Mouse (Mus musculus) lung, embryonic 16.5 days (tissue): ENCODE measurements around the gene Ndufv2. TPM values are rescaled to one million over a fixed set of nuclear protein-coding genes. Genes with fewer than 3 reads are reported as not detected.

ENCODE experiments used
- ATAC-seq: fragments of 200-750 bp; cut with Nextera tagmentation; 2 replicates; pipeline ENCODE4 v1.8.0; 2017; ENCODE audit warnings: low read depth, mild to moderate bottlenecking, moderate library complexity
- H3K27ac ChIP-seq: fragments of 300-500 bp; sonication (generic); 2 replicates; pipeline ENCODE4 v1.5.1; 2014; ENCODE audit warnings: mild to moderate bottlenecking, control low read depth, low read length
- H3K27me3 ChIP-seq: fragments of 300-500 bp; sonication (generic); 2 replicates; pipeline ENCODE4 v1.6.1; 2014; ENCODE audit warnings: low read depth, low read length, mixed read lengths; ENCODE audit not compliant: control insufficient read depth, insufficient read depth
- H3K36me3 ChIP-seq: fragments of 300-500 bp; sonication (generic); 2 replicates; pipeline ENCODE4 v1.6.1; 2014; ENCODE audit warnings: low read length; ENCODE audit not compliant: control insufficient read depth, insufficient read depth
- H3K4me1 ChIP-seq: fragments of 300-500 bp; sonication (generic); replicated peaks from 2 replicates; pipeline ENCODE4 v1.6.1; 2014; ENCODE audit warnings: low read length, mixed read lengths; ENCODE audit not compliant: control insufficient read depth, insufficient read depth
- H3K4me2 ChIP-seq: fragments of 300-500 bp; sonication (generic); 2 replicates; pipeline ENCODE4 v1.6.1; 2014; ENCODE audit warnings: low read depth, low read length, control low read depth
- H3K4me3 ChIP-seq: fragments of 300-500 bp; sonication (generic); 2 replicates; pipeline ENCODE4 v1.5.1; 2014; ENCODE audit warnings: mild to moderate bottlenecking, low read length, control low read depth
- H3K9ac ChIP-seq: fragments of 300-500 bp; sonication (generic); 2 replicates; pipeline ENCODE4 v1.6.1; 2014; ENCODE audit warnings: low read length, control low read depth
- H3K9me3 ChIP-seq: fragments of 300-500 bp; sonication (generic); 2 replicates; pipeline ENCODE4 v1.6.1; 2016; ENCODE audit warnings: low read length; ENCODE audit not compliant: control insufficient read depth
- WGBS: fragments of 180-500 bp; shearing (Covaris S2); extraction: QIAGEN DNeasy Blood & Tissue Kit; methylation state at CpG from one replicate; pipeline ENCODE4 v1.1.7; 2014; 5-methylcytosine and 5-hydroxymethylcytosine counted together
- polyA plus RNA-seq: library from polyadenylated mRNA; unstranded; fragments of >200 nt; fragmentation: Nextera tagmentation; extraction: Ambion mirVana; gene quantifications from 2 replicates; pipeline ENCODE4 v1.2.1, GENCODE M21; 2015

The Ndufv2 gene
- polyA plus RNA-seq, 1 experiment from 2014 or later: 298 TPM

DNA sequence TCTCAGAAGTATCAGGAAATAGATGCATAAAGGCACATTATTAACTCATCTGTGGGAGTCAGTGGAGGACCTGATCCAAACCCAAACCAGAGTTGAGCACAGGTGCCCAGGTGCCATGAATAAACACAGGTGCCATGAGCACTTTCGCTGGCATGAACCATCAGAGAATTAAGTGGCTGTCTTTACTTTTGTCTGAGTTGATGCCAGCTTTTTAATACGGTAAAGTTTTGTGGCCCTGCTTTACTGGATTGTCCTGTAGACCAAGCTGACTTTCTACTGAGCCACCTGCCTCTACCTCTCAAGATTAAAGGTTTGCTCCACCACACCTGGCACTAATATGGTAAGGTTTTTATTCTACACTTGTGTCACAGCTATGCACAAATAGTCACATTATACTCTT lies 9.3 kb downstream of the Ndufv2 start:
- Histone ChIP-seq H3K9me3 (no peaks in the 10 kb centered on the region), H3K36me3 (peaks cover 14% of the 10 kb centered on the region), H3K27ac (no peak overlapping the region), H3K27me3 (no peaks in the 10 kb centered on the region), H3K4me3 (no peak overlapping the region), H3K9ac (no peak overlapping the region), H3K4me1 (no peaks in the 10 kb centered on the region), H3K4me2 (no peak overlapping the region)
- 90% methylated on average over 2 of the region's 2 CpGs for WGBS
- no peak for ATAC-seq

DNA sequence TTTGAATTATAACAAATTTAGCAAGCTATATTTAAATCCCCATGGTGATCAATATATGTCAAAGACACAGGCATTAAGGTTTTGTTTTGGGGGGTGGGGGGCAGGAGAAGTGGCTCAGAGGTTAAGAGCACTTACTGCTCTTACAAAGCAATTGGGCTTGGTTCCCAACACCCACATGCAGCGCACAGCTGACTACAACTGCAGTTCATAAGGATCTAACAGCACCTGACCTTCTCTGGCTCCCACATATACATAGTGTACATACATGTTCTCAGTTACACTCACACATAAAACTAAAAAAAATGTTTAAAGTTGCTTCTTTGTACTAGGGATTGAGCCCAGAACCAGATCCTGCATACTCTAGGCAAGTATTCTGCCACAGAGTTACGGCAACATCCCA lies 10.0 kb downstream of the Ndufv2 start:
- Histone ChIP-seq H3K27me3 (no peaks in the 10 kb centered on the region), H3K9me3 (no peaks in the 10 kb centered on the region), H3K36me3 (peaks cover 17% of the 10 kb centered on the region), H3K4me2 (no peak overlapping the region), H3K27ac (no peak overlapping the region), H3K9ac (no peak overlapping the region), H3K4me1 (no peaks in the 10 kb centered on the region), H3K4me3 (no peak overlapping the region)
- ATAC-seq: no peak
- WGBS: 76% methylated on average over 2 of the region's 2 CpGs

DNA sequence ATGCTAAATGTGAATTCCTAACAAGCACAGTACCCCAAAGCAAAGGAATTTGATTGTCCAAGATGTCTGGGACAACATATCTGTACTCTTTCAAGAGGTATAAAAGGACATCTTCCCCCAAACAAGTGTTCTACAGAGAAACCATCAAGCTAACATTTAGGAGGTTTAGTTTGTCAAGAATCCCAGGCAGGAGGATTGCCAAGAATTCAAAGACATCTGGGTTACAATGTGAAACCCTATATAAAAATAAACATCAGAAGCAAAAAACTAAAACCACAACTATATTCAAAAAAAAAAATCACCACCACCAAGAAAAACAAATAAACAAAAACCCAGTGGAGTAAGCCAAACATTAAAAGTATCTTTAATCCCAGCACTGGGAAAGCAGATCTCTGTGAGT lies 11.1 kb downstream of the Ndufv2 start:
- Histone ChIP-seq H3K9me3 (no peaks in the 10 kb centered on the region), H3K36me3 (peaks cover 17% of the 10 kb centered on the region), H3K9ac (no peak overlapping the region), H3K4me1 (no peaks in the 10 kb centered on the region), H3K27ac (no peak overlapping the region), H3K4me3 (no peak overlapping the region), H3K4me2 (no peak overlapping the region), H3K27me3 (no peaks in the 10 kb centered on the region)
- no peak for ATAC-seq

DNA sequence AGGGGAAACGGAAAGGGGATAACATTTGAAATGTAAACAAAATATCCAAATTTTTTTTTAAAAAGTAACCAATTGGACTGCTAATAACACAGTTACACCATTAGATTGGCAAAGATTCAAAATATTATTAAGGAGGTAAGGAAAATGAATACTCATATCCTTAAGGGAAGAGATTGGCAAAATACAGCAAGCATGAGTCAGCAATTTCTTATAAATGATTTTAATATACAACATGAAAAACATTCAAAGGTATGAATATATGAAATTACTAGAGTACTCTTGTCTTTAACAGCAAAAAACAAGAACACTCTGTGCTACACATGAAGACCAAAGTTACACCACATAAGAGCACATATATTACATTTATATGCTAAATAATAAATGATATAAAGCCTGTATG lies 16.3 kb downstream of the Ndufv2 start:
- no peak overlapping the region for H3K27ac ChIP-seq
- no peaks in the 10 kb centered on the region for H3K4me1 ChIP-seq
- no peak for ATAC-seq
- no peak overlapping the region for H3K9ac ChIP-seq
- H3K27me3 ChIP-seq: no peaks in the 10 kb centered on the region
- peaks cover 20% of the 10 kb centered on the region for H3K36me3 ChIP-seq
- 78% methylated on average over 1 of the region's 1 CpGs for WGBS
- H3K4me2 ChIP-seq: no peak overlapping the region
- H3K9me3 ChIP-seq: no peaks in the 10 kb centered on the region
- no peak overlapping the region for H3K4me3 ChIP-seq

DNA sequence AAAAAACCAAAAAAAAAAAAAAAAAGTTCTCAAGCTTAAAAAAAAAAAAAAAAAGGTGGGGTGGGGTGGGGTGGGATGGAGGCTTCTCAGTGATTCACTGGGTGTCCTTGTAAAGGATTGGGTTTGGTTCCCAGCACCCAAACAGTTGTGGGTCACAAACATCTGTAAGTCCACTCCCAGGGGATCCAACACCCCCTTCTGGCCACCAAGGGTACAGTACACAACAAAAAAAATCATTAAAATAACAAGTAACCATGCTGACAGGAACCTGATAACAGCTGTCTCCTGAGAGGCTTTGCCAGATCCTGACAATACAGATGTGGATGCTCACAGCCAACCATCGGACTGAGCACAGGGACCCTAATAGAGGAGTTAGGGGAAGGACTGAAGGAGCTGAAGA lies 16.9 kb downstream of the Ndufv2 start:
- Histone ChIP-seq H3K4me2 (no peak overlapping the region), H3K9ac (no peak overlapping the region), H3K27ac (no peak overlapping the region), H3K27me3 (no peaks in the 10 kb centered on the region), H3K4me1 (no peaks in the 10 kb centered on the region), H3K4me3 (no peak overlapping the region), H3K9me3 (no peaks in the 10 kb centered on the region), H3K36me3 (peaks cover 21% of the 10 kb centered on the region)
- WGBS: 63% methylated on average over 1 of the region's 1 CpGs
- no peak for ATAC-seq

DNA sequence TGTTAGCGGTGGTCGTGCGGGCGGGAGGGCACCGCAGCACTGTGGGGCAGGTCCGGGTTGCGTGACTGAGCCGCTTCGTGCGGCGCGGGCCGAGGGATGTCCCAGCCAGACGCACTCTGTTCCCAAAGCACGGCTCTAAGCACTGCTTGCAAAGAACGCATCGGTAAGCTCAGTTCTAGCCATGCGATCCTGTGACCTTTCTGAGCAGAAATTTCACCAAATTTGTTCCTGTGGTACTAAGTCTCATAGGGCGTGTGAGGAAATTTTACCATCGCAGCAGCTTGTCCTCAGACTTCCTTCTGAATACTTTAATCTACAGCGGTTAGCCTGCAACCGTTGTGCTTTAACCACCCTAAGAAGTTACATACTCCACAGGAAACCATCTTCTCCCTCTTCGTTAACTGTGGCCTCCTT lies 23.9 kb downstream of the Ndufv2 start:
- H3K4me1 ChIP-seq: peaks cover 4% of the 10 kb centered on the region; the same call in 1 of the 2 replicates
- ATAC-seq: peak; percentile 71
- peak overlapping the region; percentile 91 for H3K4me2 ChIP-seq
- under 1% methylated on average over 23 of the region's 23 CpGs for WGBS
- H3K4me3 ChIP-seq: peak overlapping the region; percentile 96
- no peaks in the 10 kb centered on the region for H3K27me3 ChIP-seq
- no peaks in the 10 kb centered on the region for H3K9me3 ChIP-seq
- peaks cover 13% of the 10 kb centered on the region for H3K36me3 ChIP-seq
- peak overlapping the region; percentile 82 for H3K27ac ChIP-seq
- peak overlapping the region; percentile 82 for H3K9ac ChIP-seq

DNA sequence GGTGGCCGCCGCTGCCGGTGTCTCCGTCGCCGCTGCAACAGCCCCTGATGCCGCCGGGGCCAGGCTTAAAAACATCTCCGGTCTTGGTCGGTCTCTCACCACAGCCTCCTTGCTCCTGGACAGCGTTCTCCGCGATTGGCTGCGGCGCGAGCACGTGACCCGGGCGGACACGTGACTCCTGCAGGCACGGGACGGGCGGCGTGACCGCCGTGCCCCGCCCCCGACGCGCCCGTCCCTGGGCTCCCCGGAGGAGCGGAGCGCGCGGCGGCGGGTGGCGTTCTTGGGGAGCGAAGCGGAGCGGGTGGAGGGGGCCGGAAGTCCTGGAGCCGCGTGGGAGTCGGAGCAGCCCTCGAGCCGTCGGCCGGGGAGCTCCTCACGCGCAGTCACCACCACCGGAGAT lies 24.4 kb downstream of the Ndufv2 start, which contains the start of gene Ankrd12:
Gene Ankrd12, minus strand, starts transcription at position 156 of the 400 bp plus-strand sequence.
- WGBS: under 1% methylated on average over 45 of the region's 53 CpGs
- ATAC-seq: peak; percentile 99
- Histone ChIP-seq H3K9ac (peak within 1 kb of the TSS; percentile 82), H3K36me3 (peaks cover 13% of the 10 kb centered on the region), H3K27me3 (no peaks in the 10 kb centered on the region), H3K27ac (peak within 1 kb of the TSS; percentile 82), H3K4me1 (peaks cover 4% of the 10 kb centered on the region; the same call in 1 of the 2 replicates), H3K9me3 (no peaks in the 10 kb centered on the region), H3K4me2 (peak within 1 kb of the TSS; percentile 91), H3K4me3 (peak within 1 kb of the TSS; percentile 96)

DNA sequence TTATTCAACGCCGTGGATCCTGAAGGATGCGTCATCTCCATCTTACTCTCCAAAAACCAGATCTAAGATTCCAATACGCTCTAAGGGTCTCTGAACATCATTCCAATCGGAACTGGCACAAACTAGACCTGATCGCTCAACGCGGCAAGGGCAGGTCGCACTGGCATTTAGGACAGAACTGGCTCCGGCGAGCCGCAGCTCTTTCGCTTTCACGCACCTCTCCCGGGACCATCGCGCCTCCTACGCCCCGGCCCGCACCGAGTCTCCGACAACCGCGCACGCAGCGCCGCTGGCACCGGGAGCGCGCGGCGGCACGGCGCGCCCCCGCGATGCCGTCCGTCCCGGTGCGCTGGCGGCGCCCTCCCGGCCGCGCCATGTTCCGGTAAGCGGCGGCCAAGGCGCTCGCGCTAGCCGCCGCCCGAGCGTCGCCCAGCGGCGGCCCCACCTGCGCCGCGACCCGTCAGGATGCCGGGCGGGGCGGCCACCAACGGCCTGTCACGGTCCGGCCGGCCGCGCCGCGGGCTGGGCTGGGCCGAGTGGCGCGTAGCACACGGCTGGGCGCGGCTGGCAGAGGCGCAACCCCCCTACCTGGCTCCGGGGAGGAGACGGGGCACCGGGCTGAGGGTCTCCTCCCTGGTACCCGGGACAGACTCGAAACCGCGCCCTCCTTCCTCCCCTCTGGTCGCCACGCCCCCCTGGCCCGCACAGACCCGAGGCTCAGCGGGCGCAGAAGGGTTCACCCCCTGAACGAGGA lies 25.0 kb downstream of the Ndufv2 start:
- Histone ChIP-seq H3K9ac (peak overlapping the region; percentile 82), H3K27me3 (no peaks in the 10 kb centered on the region), H3K4me2 (peak overlapping the region; percentile 91), H3K27ac (peak overlapping the region; percentile 82), H3K36me3 (peaks cover 13% of the 10 kb centered on the region), H3K4me1 (peaks cover 4% of the 10 kb centered on the region; the same call in 1 of the 2 replicates), H3K9me3 (no peaks in the 10 kb centered on the region), H3K4me3 (peak overlapping the region; percentile 96)
- peak; percentile 88 for ATAC-seq
- WGBS: under 1% methylated on average over 57 of the region's 95 CpGs

DNA sequence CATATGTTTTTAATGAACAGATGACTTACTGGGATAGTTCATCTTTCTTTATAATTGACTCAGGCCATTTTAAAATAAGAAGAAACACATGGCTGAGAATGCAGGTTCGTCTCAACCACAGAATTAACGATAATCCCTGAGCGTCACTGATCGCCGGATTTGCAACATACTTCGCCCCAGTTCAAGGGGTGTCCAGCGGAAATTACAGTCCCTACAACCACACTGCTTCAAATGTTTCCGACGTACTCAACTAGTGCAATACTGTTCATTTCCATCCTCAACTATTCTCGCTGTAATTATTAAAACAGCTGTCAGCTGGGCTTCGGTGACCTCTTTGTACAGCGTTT lies 25.6 kb downstream of the Ndufv2 start:
- H3K9ac ChIP-seq: peak overlapping the region; percentile 82
- H3K27ac ChIP-seq: no peak overlapping the region
- 6% methylated on average over 12 of the region's 12 CpGs for WGBS
- H3K4me3 ChIP-seq: peak overlapping the region; percentile 96
- H3K4me1 ChIP-seq: peaks cover 4% of the 10 kb centered on the region; the same call in 1 of the 2 replicates
- H3K9me3 ChIP-seq: no peaks in the 10 kb centered on the region
- peak overlapping the region; percentile 91 for H3K4me2 ChIP-seq
- H3K36me3 ChIP-seq: peaks cover 9% of the 10 kb centered on the region
- no peak for ATAC-seq
- no peaks in the 10 kb centered on the region for H3K27me3 ChIP-seq
